Mouse (Mus musculus) cerebellum, postnatal 36 days (tissue): ENCODE measurements at regions not wholly inside any gene's neighbourhood (a gene's known extent, or its start where the extent isn't known, plus 50 kb on each side); places are given as distances from the start of the nearest gene placed in this dataset.

Experiments used
- DNase-seq, 2 experiments: peaks; one replicate each; pipeline ENCODE4 v3.0.0; 2021 to 2022; ENCODE audit warnings: mixed read lengths in 2 of 2

DNA sequence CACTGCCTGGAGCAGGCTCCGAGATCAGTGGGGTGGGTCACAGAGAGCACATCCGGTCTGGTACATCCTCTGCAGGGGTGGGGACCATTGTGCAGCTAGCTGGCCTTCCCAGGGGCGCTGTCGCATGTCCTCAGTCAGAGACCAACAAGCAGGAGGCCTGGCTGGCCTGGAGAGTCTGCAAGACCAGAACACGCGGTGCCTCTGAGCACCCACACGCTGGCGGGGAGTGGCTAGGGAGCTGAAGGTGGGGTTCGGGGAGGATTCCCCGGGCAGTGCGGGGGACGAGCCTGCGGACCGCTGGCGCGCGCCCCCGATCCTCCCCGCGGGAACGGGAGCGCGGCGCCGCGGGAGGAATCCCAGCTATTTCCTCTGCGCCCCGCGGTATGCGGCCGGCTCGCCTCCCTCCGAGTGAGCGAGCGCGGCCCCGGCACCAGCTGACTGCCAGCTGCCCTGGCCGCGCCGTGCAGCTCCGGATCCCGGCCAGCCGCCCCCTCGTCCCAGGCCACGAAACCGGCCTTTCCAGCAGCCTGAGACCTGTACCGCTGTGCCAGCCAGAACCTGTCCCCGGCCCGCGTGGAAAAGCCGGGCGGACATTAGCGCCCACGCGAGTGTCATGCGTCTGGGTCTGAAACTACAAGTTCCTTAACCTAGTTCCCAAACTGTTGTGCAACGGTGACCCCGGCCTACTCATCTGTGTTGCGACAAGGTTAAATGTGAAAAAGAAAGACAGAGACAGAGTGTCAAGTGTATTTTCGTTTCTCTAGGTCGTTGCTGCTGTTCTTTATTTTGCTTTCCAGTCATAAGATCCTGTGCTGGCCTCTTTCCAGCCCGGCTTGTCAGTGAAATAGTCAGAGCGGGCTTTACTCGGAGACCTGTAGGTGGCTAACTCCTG is 61.2 kb downstream of the Pkdcc start:
- peak; percentile 29 for DNase-seq

DNA sequence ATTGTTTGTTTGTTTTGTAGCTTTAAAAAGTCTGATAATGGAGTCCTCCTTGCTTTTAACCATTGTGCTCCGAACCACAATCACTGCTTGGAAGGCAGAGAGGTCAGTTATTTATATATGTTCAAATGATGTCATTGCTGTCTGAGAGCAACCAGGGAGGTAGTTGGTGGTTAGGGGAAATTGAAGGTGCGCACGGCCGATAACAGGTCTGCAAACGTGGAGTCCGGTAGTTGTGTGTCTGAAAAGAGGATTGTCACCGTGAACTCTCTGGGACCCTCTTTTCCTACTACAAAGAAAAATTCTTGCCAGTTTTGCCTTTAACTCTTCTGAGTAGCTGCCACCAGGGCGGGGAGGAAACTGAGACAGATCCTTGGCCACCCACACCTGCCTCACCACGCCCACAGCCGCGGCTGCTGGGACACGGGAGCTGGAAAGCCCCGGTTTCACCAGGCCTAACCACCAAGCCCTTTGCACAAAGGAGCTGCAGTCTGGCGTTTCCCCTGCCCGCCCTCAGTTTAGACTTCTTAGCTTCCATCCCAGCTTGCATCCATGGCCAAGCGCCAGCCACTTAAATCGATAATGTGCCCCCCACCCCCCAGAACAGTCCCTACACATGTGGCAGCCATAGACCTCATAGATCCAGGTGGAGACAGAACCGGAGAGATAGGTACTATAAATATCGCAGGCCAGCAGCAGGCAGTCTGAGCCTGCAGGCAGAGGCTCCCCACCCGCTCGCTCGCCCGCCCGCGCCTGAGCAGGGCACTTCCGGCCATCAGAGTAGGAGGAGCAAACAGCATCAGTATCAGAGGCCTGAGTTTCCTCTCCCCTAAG is 62.2 kb downstream of the Pkdcc start:
- DNase-seq = no peak

GRCm38 (mm10) chr17:83277948-83278924 is 63.1 kb downstream of the Pkdcc start:
- DNase-seq = no peak

- no peak for DNase-seq
Measured at GRCm38 (mm10) chr17:83283328-83283727, 67.4 kb upstream of the Eml4 start.

DNA sequence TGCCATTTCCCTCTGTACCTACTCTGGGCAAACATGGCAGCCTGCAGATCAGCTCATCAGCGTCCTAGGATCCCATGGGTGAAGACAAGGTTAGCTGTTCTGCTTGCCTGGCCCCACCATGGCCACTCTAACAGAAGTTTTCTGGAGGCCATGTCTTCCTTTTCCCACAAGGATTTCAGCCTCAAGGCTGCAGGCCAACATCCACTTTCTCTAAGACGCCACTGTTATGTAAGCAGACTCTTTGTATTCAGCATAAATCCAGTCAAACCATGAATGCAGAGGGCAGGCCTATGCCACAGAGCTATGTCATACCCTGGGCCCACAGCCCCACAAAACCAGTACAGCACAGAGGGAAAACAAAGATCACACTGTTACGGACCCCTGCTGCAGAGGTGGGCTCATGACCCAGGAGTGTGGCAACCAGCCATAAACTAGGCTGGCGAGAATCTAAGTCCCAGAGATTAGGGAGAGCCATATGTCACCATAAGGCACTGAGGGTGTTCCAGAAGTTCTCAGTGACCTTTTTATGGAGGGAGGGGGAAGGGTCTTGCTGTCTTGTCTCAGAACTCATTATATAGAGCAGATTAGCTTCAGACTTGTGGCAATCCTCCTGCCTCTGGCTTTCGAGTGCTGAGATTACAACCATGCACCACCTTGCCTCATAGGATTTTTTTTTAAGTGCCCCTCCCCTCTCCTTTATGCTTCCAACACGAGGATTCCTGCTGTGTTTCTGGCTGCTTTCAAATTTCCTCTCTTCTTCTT is 63.2 kb upstream of the Eml4 start:
- no peak for DNase-seq

- no peak for DNase-seq
Measured at GRCm38 (mm10) chr17:83288143-83288492, 62.6 kb upstream of the Eml4 start.

- no peak for DNase-seq
Measured at GRCm38 (mm10) chr17:83295526-83296238, 55.0 kb upstream of the Eml4 start.

- DNase-seq = no peak
Measured at GRCm38 (mm10) chr17:83297379-83298121, 53.2 kb upstream of the Eml4 start.
